Mouse (Mus musculus) embryonic stem cell, embryonic (primary cell): ENCODE results near the gene Lama5.

Source experiments
- CTCF ChIA-PET, 4 experiments: fragments of 300-600 bp in 2 of 4; fragments of 350-600 bp in 2 of 4; sonication (Branson Sonifier 250); formaldehyde crosslinking; loops; one replicate each; lab custom pipeline; 2022; ENCODE audit warnings: inconsistent platforms in 2 of 4; lab: Charles Lee
- POLR2A ChIA-PET, 4 experiments: fragments of 300-600 bp in 2 of 4; fragments of 350-600 bp in 2 of 4; sonication (Branson Sonifier 250); formaldehyde crosslinking; loops; one replicate each; lab custom pipeline; 2022; ENCODE audit warnings: antibody characterized with exemption in 4 of 4, inconsistent platforms in 1 of 4; lab: Charles Lee

Gene Lama5

DNA sequence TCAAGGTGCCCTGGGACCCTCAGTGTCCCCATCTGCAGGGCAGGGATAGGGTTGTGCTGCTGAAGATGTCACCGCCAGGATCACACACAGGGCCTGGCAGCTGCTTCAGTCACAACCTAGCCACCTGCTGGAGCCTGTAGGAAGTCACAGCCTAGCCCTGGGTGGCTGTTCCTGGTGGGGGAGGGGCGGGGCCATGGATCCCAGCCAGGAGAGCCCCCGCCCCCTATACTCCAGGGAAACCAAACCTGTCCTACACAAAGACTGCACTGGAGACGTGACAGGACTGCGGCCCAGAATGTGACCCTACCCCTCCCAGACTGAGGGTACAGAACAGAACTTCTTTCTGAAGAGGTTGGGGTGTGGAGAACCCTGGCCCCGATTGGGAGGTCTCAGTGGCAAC, 3.4 kb downstream of the Lama5 start:
- ChIA-PET CTCF (interaction anchor here in 3 of 4 experiments (0.5 to 9.3 kb wide), 13 partner anchors 10 to 35 kb away, joined by 3 to 102 read pairs (median 5); partner anchors contain the start of gene Rps21 (in 1 of the 3)), POLR2A (interaction anchor here (0.5 to 32.9 kb wide), 22 partner anchors 6 to 506 kb away, joined by 3 to 743 read pairs (median 4); partner anchors contain the start of genes Rps21 (in 3 of the 4), Osbpl2 (in 2 of the 4), Lama5 (in 1 of the 4) and Mtg2 (in 1 of the 4))

DNA sequence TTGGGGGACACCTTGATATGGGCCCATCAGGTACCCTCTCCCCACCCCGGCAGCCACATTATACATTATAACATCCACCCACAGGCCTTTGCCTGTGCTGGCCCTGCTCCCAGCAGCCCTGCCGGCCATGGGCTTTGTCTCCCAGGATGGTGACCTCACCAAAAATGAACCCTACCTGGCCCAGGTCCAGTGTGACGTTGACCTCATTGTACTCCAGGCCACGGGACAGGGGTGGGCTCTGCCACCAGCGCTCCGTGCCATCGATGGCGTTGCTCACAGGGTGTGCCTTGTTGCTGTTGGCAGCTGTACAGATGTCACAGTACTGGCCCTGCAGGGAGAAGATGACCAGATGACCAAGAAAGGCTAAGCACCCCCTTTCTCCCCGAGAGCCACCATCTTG, 4.6 kb downstream of the Lama5 start:
- POLR2A ChIA-PET = interaction anchor here (0.5 to 32.9 kb wide), 17 partner anchors 7 to 186 kb away, joined by 3 to 743 read pairs (median 5); partner anchors contain the start of genes Rps21 (in 4 of the 4), Lama5 (in 1 of the 4) and Mtg2 (in 1 of the 4)
- CTCF ChIA-PET = interaction anchor here in 3 of 4 experiments (1.2 to 9.3 kb wide), 5 partner anchors 9 to 34 kb away, joined by 4 to 102 read pairs (median 12); no protein-coding TSS in a partner anchor

DNA sequence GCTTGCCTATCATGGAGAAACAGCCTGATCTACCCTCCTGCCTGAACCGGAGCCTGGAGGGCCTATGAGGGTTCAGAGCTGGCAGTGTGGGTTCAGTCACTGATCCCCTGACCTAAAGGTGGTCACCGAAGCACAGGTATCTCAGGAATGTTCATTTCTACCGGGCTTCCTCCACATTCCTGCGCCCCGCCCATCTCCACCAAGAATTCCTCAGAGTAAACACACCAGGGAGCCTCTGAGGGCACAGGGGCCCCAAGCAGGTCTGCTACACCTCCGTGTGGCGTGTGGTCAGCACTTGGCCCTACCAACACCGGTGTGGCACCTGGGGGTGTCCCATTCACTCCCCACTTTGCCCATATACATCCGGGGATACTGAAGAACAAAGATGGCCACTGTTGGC, 5.5 kb downstream of the Lama5 start:
- POLR2A ChIA-PET = interaction anchor here (0.6 to 32.9 kb wide), 22 partner anchors 1 to 238 kb away, joined by 3 to 743 read pairs (median 4); partner anchors contain the start of genes Rps21 (in 3 of the 4), Lama5 (in 2 of the 4) and Mtg2 (in 2 of the 4)
- CTCF ChIA-PET = interaction anchor here (0.6 to 3.6 kb wide), 8 partner anchors 7 to 47 kb away, joined by 3 to 12 read pairs (median 6); no protein-coding TSS in a partner anchor

DNA sequence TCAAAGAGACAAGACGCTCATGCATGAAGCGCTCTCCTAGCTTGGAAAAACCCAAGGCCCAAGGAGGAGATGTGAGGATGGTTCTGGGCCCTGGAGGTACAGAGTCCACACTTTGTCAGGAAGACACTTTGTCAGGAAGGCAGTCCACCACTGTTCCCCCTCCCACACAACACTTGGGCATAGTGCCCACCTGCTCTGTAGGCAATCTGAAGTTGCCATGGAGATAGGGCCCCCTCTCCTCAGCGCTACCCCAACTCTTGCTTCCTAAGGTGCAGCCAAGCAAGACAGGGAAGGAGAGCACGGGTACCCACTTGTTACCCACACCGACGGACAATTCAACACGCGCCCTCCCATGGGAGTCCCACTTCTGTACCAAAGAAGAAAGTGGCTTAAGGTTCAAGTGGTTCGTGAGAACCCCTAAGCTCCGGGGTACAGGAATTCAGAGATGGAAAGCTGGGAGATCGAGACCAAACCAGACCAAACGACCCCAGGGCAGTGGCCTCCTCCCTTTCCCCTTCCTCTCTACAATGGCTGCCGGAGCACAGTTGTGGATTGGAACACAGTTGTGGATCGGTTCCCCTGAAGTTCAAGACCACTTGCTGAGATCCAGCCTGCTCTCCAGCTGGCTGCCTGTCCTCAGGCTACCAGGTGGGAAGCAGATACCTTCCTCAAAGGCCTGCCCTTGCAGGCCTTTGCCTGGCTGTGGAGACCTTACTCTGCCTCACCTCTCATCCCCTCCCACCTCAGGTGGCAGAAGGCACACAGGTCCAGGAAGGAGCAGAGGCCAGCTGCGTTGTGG, 6.3 kb downstream of the Lama5 start:
- ChIA-PET POLR2A (interaction anchor here (0.6 to 32.9 kb wide), 31 partner anchors 2 to 242 kb away, joined by 3 to 743 read pairs (median 4); partner anchors contain the start of genes Rps21 (in 3 of the 4), Lama5 (in 2 of the 4) and Mtg2 (in 2 of the 4)), CTCF (interaction anchor here (0.6 to 3.6 kb wide), 10 partner anchors 8 to 342 kb away, joined by 3 to 12 read pairs (median 4); no protein-coding TSS in a partner anchor)

DNA sequence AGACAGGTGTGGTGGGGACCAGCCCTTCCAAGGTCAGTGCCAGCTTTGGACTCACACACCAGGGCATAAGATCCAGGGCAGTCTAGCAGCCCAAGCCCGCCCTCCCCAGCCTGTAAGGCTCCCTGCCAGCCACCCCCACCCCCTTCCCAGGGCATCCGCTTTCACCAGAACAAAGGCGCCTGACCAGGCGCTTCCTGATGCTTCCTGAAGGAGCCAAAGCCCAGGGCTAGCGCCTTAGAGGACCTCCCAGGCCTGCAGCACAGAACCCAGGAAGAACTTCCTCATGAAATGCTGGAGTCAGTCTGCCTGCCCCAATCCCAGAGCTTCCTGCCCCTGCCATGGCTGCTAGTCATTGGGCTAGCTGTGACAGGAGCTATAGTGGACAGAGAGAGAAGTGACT, 7.0 kb downstream of the Lama5 start:
- CTCF ChIA-PET = interaction anchor here in 3 of 4 experiments (0.5 to 3.6 kb wide), 10 partner anchors 9 to 343 kb away, joined by 3 to 12 read pairs (median 4); no protein-coding TSS in a partner anchor
- POLR2A ChIA-PET = interaction anchor here (0.6 to 32.9 kb wide), 19 partner anchors 3 to 242 kb away, joined by 3 to 743 read pairs (median 5); partner anchors contain the start of genes Lama5 (in 2 of the 4) and Rps21 (in 2 of the 4)

DNA sequence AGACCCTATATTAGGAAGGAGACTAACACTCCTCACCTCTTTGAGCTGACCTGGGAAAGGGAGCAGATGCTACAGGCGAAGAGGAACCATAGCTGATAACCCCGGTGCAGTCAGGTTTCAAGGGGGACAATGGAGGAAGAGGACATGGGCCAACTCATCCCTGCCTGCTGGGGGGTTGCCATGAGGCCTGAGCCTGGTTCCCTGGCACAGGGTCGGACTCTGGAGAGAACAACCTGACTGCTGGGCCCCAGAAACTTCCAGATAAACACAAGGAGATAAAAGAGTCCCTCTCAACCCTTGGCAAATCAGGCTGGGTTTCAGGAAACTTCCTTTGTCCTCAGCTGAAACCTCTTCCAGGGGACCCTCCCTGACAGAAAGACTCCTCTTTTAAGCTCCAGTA, 7.4 kb downstream of the Lama5 start:
- ChIA-PET CTCF (interaction anchor here in 2 of 4 experiments (0.5 to 3.6 kb wide), 7 partner anchors 9 to 241 kb away, joined by 3 to 12 read pairs (median 4); no protein-coding TSS in a partner anchor), POLR2A (interaction anchor here in 3 of 4 experiments (0.7 to 32.9 kb wide), 16 partner anchors 3 to 228 kb away, joined by 3 to 743 read pairs (median 70); partner anchors contain the start of genes Lama5 (in 2 of the 3) and Rps21 (in 2 of the 3))

DNA sequence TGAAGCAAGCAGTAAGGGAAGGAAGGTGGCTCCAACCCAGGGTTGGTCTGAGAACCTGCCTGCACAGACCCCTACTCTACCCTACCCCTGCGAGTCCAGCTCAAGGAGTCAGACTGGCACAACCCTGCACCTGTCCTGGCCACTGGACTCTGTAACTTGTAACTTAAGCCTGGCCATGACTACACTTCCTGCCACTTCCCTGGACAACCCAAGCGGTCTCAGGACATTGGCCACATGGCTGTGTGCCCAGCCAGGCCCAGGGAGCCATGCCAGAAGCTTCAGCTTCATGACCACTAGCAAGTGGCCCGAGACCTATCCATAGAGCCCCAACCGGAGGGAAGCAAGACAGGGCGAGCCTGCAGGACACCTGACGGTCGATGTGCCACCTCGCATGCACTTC, 8.1 kb downstream of the Lama5 start:
- POLR2A ChIA-PET = interaction anchor here (1.0 to 32.9 kb wide), 14 partner anchors 4 to 43 kb away, joined by 3 to 743 read pairs (median 161); partner anchors contain the start of genes Lama5 (in 2 of the 4) and Rps21 (in 2 of the 4)
- CTCF ChIA-PET = interaction anchor here (0.6 to 3.6 kb wide), 12 partner anchors 8 to 280 kb away, joined by 3 to 12 read pairs (median 4); partner anchors contain the start of gene Lama5 (in 1 of the 4)

DNA sequence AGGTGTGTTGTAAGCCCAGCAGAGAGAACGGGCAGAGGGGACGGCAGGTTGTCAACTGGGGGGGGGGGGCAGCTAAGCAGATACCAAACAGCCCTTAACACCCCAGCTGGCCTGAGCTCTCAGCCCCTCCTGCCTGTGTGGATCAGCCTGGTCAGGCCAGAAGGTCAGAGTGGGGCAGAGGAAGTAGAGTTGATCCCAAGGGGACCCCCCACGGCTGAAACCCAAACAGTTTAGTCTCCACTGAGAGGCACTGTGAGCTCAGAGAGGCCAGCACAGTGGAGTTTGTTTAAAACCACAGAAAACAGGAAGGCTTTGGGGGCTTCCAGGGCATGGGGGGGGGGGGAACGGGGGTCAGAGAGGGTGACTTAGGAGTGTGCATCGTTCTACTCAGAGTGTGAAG, 8.7 kb downstream of the Lama5 start:
- POLR2A ChIA-PET = interaction anchor here (0.6 to 32.9 kb wide), 15 partner anchors 3 to 44 kb away, joined by 3 to 743 read pairs (median 121); partner anchors contain the start of genes Lama5 (in 2 of the 4) and Rps21 (in 2 of the 4)
- CTCF ChIA-PET = interaction anchor here (0.6 to 2.7 kb wide), 11 partner anchors 8 to 608 kb away, joined by 3 to 10 read pairs (median 5); partner anchors contain the start of genes Lama5 (in 1 of the 4) and Rps21 (in 1 of the 4)

DNA sequence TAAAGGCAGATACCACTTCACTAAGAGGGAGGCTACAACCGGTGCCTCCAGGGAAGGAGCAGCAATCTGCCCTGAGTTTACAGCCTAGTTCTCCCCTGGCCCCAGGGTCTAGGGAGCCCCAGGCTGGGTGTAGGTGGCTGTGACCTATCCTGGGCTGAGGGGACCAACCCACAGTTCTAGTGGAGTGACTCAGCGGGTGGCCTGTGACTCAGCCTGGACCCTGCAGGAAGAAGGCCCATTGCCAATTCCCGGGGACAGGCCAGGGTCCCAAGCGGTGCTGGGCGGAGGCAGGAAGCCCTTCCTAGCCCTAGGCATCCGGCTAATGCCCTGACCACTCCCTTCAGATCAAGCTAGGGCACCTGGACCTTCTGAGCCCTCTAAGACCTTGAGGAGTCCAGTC, 9.7 kb downstream of the Lama5 start:
- POLR2A ChIA-PET = interaction anchor here in 3 of 4 experiments (0.9 to 32.9 kb wide), 13 partner anchors 5 to 45 kb away, joined by 3 to 743 read pairs (median 121); partner anchors contain the start of genes Lama5 (in 2 of the 3) and Rps21 (in 2 of the 3)
- CTCF ChIA-PET = interaction anchor here in 3 of 4 experiments (0.5 to 2.7 kb wide), 6 partner anchors 8 to 165 kb away, joined by 3 to 10 read pairs (median 5); no protein-coding TSS in a partner anchor

DNA sequence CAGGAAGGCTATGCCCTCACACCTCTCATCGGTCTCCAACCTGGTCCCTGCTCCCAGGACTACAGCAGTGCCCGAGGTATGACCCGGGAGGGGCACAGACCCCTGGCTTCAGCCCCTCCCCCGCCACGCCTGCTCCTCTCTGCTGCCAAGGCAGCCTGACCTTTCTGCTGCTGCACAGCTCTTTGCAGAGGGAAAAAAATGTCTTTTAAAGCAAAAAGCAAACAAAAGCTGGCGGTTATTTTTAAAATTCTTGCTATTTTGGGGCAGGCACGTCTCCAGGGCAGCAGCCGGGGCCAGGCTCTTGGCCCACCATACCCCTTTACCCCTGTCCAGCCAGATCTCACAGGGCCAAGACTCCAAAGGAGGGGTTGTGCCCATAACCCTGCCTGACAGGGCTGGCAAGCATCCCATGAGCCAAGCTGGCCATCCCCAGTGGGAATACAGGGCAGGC, 10.6 kb downstream of the Lama5 start:
- CTCF ChIA-PET = interaction anchor here in 1 of 4 experiments (0.6 to 2.7 kb wide), 3 partner anchors 13 to 37 kb away, joined by 4 to 10 read pairs (median 5); no protein-coding TSS in a partner anchor
- POLR2A ChIA-PET = interaction anchor here in 2 of 4 experiments (0.9 to 32.9 kb wide), 9 partner anchors 5 to 46 kb away, joined by 3 to 743 read pairs (median 201); partner anchors contain the start of genes Lama5 (in 2 of the 2) and Rps21 (in 2 of the 2)

DNA sequence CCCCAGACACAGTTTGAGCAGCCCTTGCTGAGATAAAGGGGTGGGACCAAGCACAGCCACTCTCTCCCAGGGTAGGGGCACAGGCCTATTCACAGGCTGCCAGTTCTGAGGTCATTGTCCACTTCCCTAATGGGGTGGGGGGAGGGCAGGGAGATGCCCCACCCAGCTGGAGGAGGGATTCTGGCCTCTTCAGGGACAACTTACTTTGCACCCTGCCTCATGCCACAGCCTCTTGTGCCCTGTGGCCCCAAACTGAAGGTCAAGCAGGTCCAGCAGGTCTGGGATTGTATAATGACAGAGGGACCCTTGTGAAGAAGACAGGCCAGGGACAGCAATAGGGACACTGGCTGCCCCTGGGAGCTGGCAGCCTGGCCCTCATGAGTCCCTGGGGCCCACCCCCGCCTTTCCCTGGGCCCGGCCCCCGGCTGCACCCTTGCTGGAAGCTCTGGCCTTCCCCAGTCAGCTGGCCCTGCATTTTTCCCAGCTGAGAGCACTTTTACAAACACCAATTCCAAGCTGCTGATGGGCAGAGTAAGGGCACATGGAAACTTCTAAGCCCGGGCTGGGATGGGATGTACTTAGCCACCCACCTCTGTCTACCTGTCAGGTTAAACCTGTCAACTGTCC, 11.2 kb downstream of the Lama5 start:
- ChIA-PET CTCF (interaction anchor here in 1 of 4 experiments (2.7 to 8.2 kb wide), 3 partner anchors 11 to 37 kb away, joined by 10 to 102 read pairs (median 31); partner anchors contain the start of gene Lama5), POLR2A (interaction anchor here in 2 of 4 experiments (0.6 to 32.9 kb wide), 9 partner anchors 4 to 46 kb away, joined by 3 to 743 read pairs (median 201); partner anchors contain the start of genes Lama5 (in 2 of the 2) and Rps21 (in 2 of the 2))

DNA sequence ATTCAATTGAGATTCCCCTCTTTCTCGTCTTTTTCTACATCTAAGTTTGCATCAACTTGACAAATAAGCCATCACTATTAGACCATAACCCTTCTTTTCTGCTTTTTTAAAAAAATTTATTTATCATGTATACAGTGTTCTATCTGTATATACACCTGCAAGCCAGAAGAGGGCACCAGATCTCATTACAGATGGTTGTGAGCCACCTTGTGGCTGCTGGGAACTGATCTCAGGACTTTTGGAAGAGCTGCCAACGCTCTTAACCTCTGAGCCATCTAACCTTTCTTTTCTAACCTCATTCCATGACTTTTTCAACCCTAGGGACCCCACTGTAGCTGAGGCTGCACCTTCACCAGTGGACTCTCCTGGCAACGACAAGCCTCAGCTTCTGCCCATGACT, 13.4 kb downstream of the Lama5 start:
- POLR2A ChIA-PET = interaction anchor here in 3 of 4 experiments (0.6 to 32.9 kb wide), 19 partner anchors 2 to 125 kb away, joined by 3 to 743 read pairs (median 6); partner anchors contain the start of genes Rps21 (in 3 of the 3) and Lama5 (in 2 of the 3)

DNA sequence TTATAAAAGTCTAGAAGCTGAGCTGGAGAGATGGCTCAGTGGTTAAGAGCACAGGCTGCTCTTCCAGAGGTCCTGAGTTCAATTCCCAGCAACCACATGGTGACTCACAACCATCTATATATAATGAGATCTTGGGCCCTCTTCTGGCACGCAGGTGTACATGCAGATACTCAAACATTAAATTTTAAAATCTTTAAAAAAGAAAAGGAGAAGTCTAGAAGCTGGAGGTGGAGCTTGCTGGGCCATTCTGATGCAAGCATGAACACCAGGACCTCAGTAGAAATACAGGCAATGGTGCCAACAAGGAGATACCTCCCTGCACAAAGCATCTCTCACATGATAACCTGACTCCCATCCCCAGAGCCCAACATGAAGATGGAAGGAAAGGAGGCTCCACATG, 16.7 kb downstream of the Lama5 start:
- POLR2A ChIA-PET = interaction anchor here (0.7 to 32.9 kb wide), 15 partner anchors 8 to 171 kb away, joined by 3 to 743 read pairs (median 5); partner anchors contain the start of genes Lama5 (in 2 of the 4) and Rps21 (in 2 of the 4)
- CTCF ChIA-PET = interaction anchor here (0.7 to 8.2 kb wide), 15 partner anchors 10 to 130 kb away, joined by 3 to 102 read pairs (median 6); partner anchors contain the start of genes Adrm1 (in 1 of the 4) and Lama5 (in 1 of the 4)

More for the DNA sequence above, 13.4 kb downstream of the Lama5 start:
- CTCF ChIA-PET = interaction anchor here (0.5 to 8.2 kb wide), 32 partner anchors 9 to 275 kb away, joined by 3 to 102 read pairs (median 4); partner anchors contain the start of genes Lama5 (in 1 of the 4) and Rps21 (in 1 of the 4)

DNA sequence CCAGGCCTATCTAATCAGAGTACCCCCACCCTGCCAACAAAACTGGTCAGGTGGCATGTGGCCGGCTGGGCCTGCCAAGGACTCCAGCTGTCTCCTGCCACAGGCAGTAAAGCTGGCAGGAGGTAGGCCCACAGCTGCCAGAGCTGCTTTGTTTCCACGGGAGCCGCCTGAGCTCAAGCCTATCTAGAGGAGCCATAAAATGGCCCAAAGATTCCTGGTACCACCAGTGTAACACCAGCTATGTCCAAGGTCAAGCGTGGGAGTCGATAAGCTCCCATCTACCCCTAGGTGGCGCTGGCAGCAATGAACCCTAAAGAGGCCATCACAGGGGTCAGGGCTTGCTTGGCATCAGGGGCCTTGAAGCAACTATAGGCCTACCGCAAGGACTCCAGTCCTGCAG, 17.8 kb downstream of the Lama5 start:
- ChIA-PET POLR2A (interaction anchor here (0.6 to 32.9 kb wide), 26 partner anchors 10 to 166 kb away, joined by 3 to 743 read pairs (median 4); partner anchors contain the start of genes Lama5 (in 2 of the 4), Rps21 (in 2 of the 4), Psma7 (in 1 of the 4) and Ss18l1 (in 1 of the 4)), CTCF (interaction anchor here (0.6 to 8.2 kb wide), 42 partner anchors 9 to 583 kb away, joined by 3 to 102 read pairs (median 5); partner anchors contain the start of genes Rps21 (in 2 of the 4), Adrm1 (in 1 of the 4) and Lama5 (in 1 of the 4))

DNA sequence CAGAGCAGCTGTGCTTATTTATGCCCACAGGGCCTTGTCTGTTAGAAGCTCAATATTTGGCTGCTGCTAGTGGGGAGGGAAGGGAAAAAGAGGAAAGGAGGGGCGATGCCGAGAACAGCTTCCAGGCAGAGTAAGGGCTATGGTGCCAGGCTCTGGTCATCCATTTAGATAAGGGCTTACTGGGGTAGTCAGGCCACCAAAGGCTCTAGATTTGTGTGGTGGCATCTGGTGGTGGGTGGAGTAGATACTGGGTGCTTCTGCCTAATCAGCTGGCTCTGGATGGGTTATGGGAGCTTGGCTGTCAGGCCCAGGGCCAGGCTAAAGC, 19.7 kb downstream of the Lama5 start:
- CTCF ChIA-PET = interaction anchor here (0.6 to 1.4 kb wide), 4 partner anchors 11 to 45 kb away, joined by 3 to 4 read pairs (median 4); no protein-coding TSS in a partner anchor
- POLR2A ChIA-PET = interaction anchor here in 3 of 4 experiments (0.7 to 32.9 kb wide), 16 partner anchors 12 to 697 kb away, joined by 3 to 743 read pairs (median 4); partner anchors contain the start of genes Lama5 (in 2 of the 3), Rps21 (in 2 of the 3), Dido1 (in 1 of the 3) and Gid8 (in 1 of the 3)
